Mouse (Mus musculus) midbrain, embryonic 12.5 days (tissue): ENCODE data around the gene Daglb. TPM values are rescaled to one million over a fixed set of nuclear protein-coding genes. Genes with fewer than 3 reads are reported as not detected.

Source experiments
- ATAC-seq: fragments of 200-750 bp; cut with Nextera tagmentation; 2 replicates; pipeline ENCODE4 v1.8.0; 2017; ENCODE audit warnings: low read depth, moderate TSS enrichment, moderate library complexity; ENCODE audit not compliant: low FRiP score
- H3K27ac ChIP-seq: fragments of 300-500 bp; sonication (generic); replicated peaks from 2 replicates; pipeline ENCODE4 v1.5.1; 2016; ENCODE audit warnings: mild to moderate bottlenecking
- H3K27me3 ChIP-seq: fragments of 300-500 bp; sonication (generic); 2 replicates; pipeline ENCODE4 v1.6.1; 2016; ENCODE audit warnings: mild to moderate bottlenecking
- H3K36me3 ChIP-seq: fragments of 300-500 bp; sonication (generic); 2 replicates; pipeline ENCODE4 v1.6.1; 2016
- H3K4me1 ChIP-seq: fragments of 300-500 bp; sonication (generic); 2 replicates; pipeline ENCODE4 v1.6.1; 2016
- H3K4me2 ChIP-seq: fragments of 300-500 bp; sonication (generic); replicated peaks from 2 replicates; pipeline ENCODE4 v1.6.1; 2016; ENCODE audit warnings: mild to moderate bottlenecking, moderate library complexity
- H3K4me3 ChIP-seq: fragments of 300-500 bp; sonication (generic); 2 replicates; pipeline ENCODE4 v1.5.1; 2016; ENCODE audit warnings: mild to moderate bottlenecking
- H3K9ac ChIP-seq: fragments of 300-500 bp; sonication (generic); replicated peaks from 2 replicates; pipeline ENCODE4 v1.6.1; 2016; ENCODE audit warnings: mild to moderate bottlenecking, moderate library complexity
- H3K9me3 ChIP-seq: fragments of 300-500 bp; sonication (generic); 2 replicates; pipeline ENCODE4 v1.6.1; 2016; ENCODE audit warnings: mild to moderate bottlenecking
- WGBS: fragments of 180-500 bp; shearing (Covaris S2); methylation state at CpG from one replicate; pipeline ENCODE4 v1.1.7; 2016; 5-methylcytosine and 5-hydroxymethylcytosine counted together
- polyA plus RNA-seq: library from polyadenylated mRNA; unstranded; fragments of >200 nt; fragmentation: Nextera tagmentation; extraction: Ambion mirVana; gene quantifications from 2 replicates; pipeline ENCODE4 v1.2.1, GENCODE M21; 2016

Gene Daglb
- polyA plus RNA-seq, 1 experiment from 2014 or later = 14.2 TPM

- Histone ChIP-seq H3K36me3 (peaks cover 3% of the 10 kb centered on the region), H3K9me3 (no peaks in the 10 kb centered on the region), H3K27ac (no peak overlapping the region), H3K4me3 (no peak overlapping the region), H3K4me2 (no peak overlapping the region), H3K27me3 (no peaks in the 10 kb centered on the region), H3K4me1 (peaks cover 13% of the 10 kb centered on the region), H3K9ac (no peak overlapping the region)
- WGBS = 79% methylated on average over 6 of the region's 6 CpGs
- no peak for ATAC-seq
These were observed 90.8 kb downstream of the Daglb start for GRCm38 (mm10) chr5:143555233-143555632.

Other genes starting within 250 kb of the Daglb start
- not detected in 2 replicates for gene Spdye4a, start 237.7 kb upstream of the Daglb start, polyA plus RNA-seq
- 28.2 and 29.0 TPM in 2 replicates for gene Zfp12, start 229.4 kb upstream of the Daglb start, polyA plus RNA-seq
- 17.9 and 18.4 TPM in 2 replicates for gene Zfp316, start 194.6 kb upstream of the Daglb start, polyA plus RNA-seq
- 0.08 TPM in 1 of 2 replicates, not detected in the other for gene Zfp853, start 171.0 kb upstream of the Daglb start, polyA plus RNA-seq
- 54.1 and 55.5 TPM in 2 replicates for gene E130309D02Rik, start 149.2 kb upstream of the Daglb start, polyA plus RNA-seq
- gene Zdhhc4, start 135.3 kb upstream of the Daglb start, polyA plus RNA-seq = 77.9 and 83.9 TPM in 2 replicates
- gene Grid2ip, start 107.2 kb upstream of the Daglb start, polyA plus RNA-seq = 0.21 and 0.24 TPM in 2 replicates
- 177 and 184 TPM in 2 replicates for gene Kdelr2, start 60.7 kb upstream of the Daglb start, polyA plus RNA-seq
- 384 and 397 TPM in 2 replicates for gene Rac1, start 63.5 kb downstream of the Daglb start, polyA plus RNA-seq
- gene Cyth3, start 157.9 kb downstream of the Daglb start, polyA plus RNA-seq = 32.2 and 32.3 TPM in 2 replicates